Mouse (Mus musculus): Measurements from ENCODE around the gene Stat3. TPM values are rescaled to one million over a fixed set of nuclear protein-coding genes. Genes with fewer than 3 reads are reported as not detected.

The Stat3 gene
- polyA plus RNA-seq, 1 experiment from 2014 or later: 60.0 TPM

GRCm38 (mm10) chr11:100963647-100964046 is 24.3 kb upstream of the Stat3 start:
- Histone ChIP-seq H3K4me2 (no peak overlapping the region), H3K9me3 (replicated peaks) (no peaks in the 10 kb centered on the region), H3K9ac (no peak overlapping the region; the same call in 1 of the 2 replicates), H3K4me3 (no peak overlapping the region), H3K4me1 (replicated peaks) (peaks cover 94% of the 10 kb centered on the region), H3K27me3 (replicated peaks) (0 out of 2 replicates have a peak, but pooled peaks cover 1% of the 10 kb centered on the region), H3K27ac (ENCODE audit: poor library complexity, severe bottlenecking) (peak overlapping the region; percentile 84; the same call in 1 of the 2 replicates), H3K36me3 (peaks cover 45% of the 10 kb centered on the region)
- no peak for ATAC-seq (ENCODE audit: insufficient number of reproducible peaks, low FRiP score)
- WGBS: 76% methylated on average over 9 of the region's 9 CpGs

- Histone ChIP-seq H3K4me3 (no peak overlapping the region), H3K27me3 (replicated peaks) (0 out of 2 replicates have a peak, but pooled peaks cover 3% of the 10 kb centered on the region), H3K36me3 (peaks cover 57% of the 10 kb centered on the region), H3K4me2 (peak overlapping the region; percentile 23; the same call in 1 of the 2 replicates), H3K27ac (ENCODE audit: poor library complexity, severe bottlenecking) (peak overlapping the region; percentile 84), H3K9me3 (replicated peaks) (no peaks in the 10 kb centered on the region), H3K4me1 (replicated peaks) (peaks cover 92% of the 10 kb centered on the region), H3K9ac (peak overlapping the region; percentile 37)
- peak; percentile 31; the same call in 1 of the 2 replicates for ATAC-seq (ENCODE audit: insufficient number of reproducible peaks, low FRiP score)
- 43% methylated on average over 9 of the region's 9 CpGs for WGBS
Measured at GRCm38 (mm10) chr11:100962371-100962911, 23.1 kb upstream of the Stat3 start.

GRCm38 (mm10) chr11:100960540-100960939 is 21.2 kb upstream of the Stat3 start:
- H3K4me3 ChIP-seq: no peak overlapping the region
- 16% methylated on average over 6 of the region's 6 CpGs for WGBS
- H3K4me2 ChIP-seq: peak overlapping the region; percentile 4; the same call in 1 of the 2 replicates
- no peaks in the 10 kb centered on the region for H3K9me3 ChIP-seq (replicated peaks)
- peak overlapping the region; percentile 55 for H3K27ac ChIP-seq (ENCODE audit: poor library complexity, severe bottlenecking)
- H3K27me3 ChIP-seq (replicated peaks): 0 out of 2 replicates have a peak, but pooled peaks cover 3% of the 10 kb centered on the region
- ATAC-seq (ENCODE audit: insufficient number of reproducible peaks, low FRiP score): peak; percentile 49; the same call in 1 of the 2 replicates
- 0 out of 2 replicates have a peak overlapping the region, but pooled peaks have one; percentile 21 for H3K9ac ChIP-seq
- H3K36me3 ChIP-seq: peaks cover 63% of the 10 kb centered on the region
- peaks cover 79% of the 10 kb centered on the region for H3K4me1 ChIP-seq (replicated peaks)

- peak overlapping the region; percentile 42 for H3K4me2 ChIP-seq
- H3K27me3 ChIP-seq (replicated peaks): 0 out of 2 replicates have a peak, but pooled peaks cover 3% of the 10 kb centered on the region
- peak overlapping the region; percentile 55 for H3K27ac ChIP-seq (ENCODE audit: poor library complexity, severe bottlenecking)
- no peaks in the 10 kb centered on the region for H3K9me3 ChIP-seq (replicated peaks)
- H3K36me3 ChIP-seq: peaks cover 60% of the 10 kb centered on the region
- no peak overlapping the region for H3K9ac ChIP-seq
- no peak for ATAC-seq (ENCODE audit: insufficient number of reproducible peaks, low FRiP score)
- H3K4me3 ChIP-seq: no peak overlapping the region
- peaks cover 72% of the 10 kb centered on the region for H3K4me1 ChIP-seq (replicated peaks)
- 31% methylated on average over 3 of the region's 3 CpGs for WGBS
Measured at GRCm38 (mm10) chr11:100959826-100960225, 20.5 kb upstream of the Stat3 start.

GRCm38 (mm10) chr11:100959464-100959810 is 20.1 kb upstream of the Stat3 start:
- no peaks in the 10 kb centered on the region for H3K9me3 ChIP-seq (replicated peaks)
- no peak overlapping the region for H3K4me3 ChIP-seq
- peak overlapping the region; percentile 55; the same call in 1 of the 2 replicates for H3K27ac ChIP-seq (ENCODE audit: poor library complexity, severe bottlenecking)
- H3K27me3 ChIP-seq (replicated peaks): 0 out of 2 replicates have a peak, but pooled peaks cover 3% of the 10 kb centered on the region
- H3K36me3 ChIP-seq: peaks cover 56% of the 10 kb centered on the region
- H3K4me2 ChIP-seq: peak overlapping the region; percentile 42
- peaks cover 68% of the 10 kb centered on the region for H3K4me1 ChIP-seq (replicated peaks)
- no peak for ATAC-seq (ENCODE audit: insufficient number of reproducible peaks, low FRiP score)
- WGBS: 9% methylated on average over 14 of the region's 14 CpGs
- peak overlapping the region; percentile 44; the same call in 1 of the 2 replicates for H3K9ac ChIP-seq

- Histone ChIP-seq H3K27ac (ENCODE audit: poor library complexity, severe bottlenecking) (no peak overlapping the region), H3K9ac (peak overlapping the region; percentile 44; the same call in 1 of the 2 replicates), H3K4me3 (no peak overlapping the region), H3K27me3 (replicated peaks) (0 out of 2 replicates have a peak, but pooled peaks cover 3% of the 10 kb centered on the region), H3K4me2 (peak overlapping the region; percentile 42), H3K36me3 (peaks cover 52% of the 10 kb centered on the region), H3K4me1 (replicated peaks) (peaks cover 62% of the 10 kb centered on the region), H3K9me3 (replicated peaks) (no peaks in the 10 kb centered on the region)
- WGBS: 31% methylated on average over 76 of the region's 76 CpGs
- ATAC-seq (ENCODE audit: insufficient number of reproducible peaks, low FRiP score): no peak
Measured at GRCm38 (mm10) chr11:100958613-100959463, 19.5 kb upstream of the Stat3 start.

- Histone ChIP-seq H3K27ac (ENCODE audit: poor library complexity, severe bottlenecking) (no peak overlapping the region), H3K4me1 (replicated peaks) (peaks cover 53% of the 10 kb centered on the region), H3K9me3 (replicated peaks) (no peaks in the 10 kb centered on the region), H3K4me3 (no peak overlapping the region), H3K36me3 (peaks cover 50% of the 10 kb centered on the region), H3K4me2 (no peak overlapping the region), H3K27me3 (replicated peaks) (0 out of 2 replicates have a peak, but pooled peaks cover 3% of the 10 kb centered on the region), H3K9ac (peak overlapping the region; percentile 31; the same call in 1 of the 2 replicates)
- no peak for ATAC-seq (ENCODE audit: insufficient number of reproducible peaks, low FRiP score)
- 50% methylated on average over 6 of the region's 6 CpGs for WGBS
Measured at GRCm38 (mm10) chr11:100957915-100958469, 18.7 kb upstream of the Stat3 start.

GRCm38 (mm10) chr11:100957244-100957643 is 17.9 kb upstream of the Stat3 start:
- Histone ChIP-seq H3K27me3 (replicated peaks) (0 out of 2 replicates have a peak, but pooled peaks cover 3% of the 10 kb centered on the region), H3K4me1 (replicated peaks) (peaks cover 53% of the 10 kb centered on the region), H3K4me2 (no peak overlapping the region), H3K4me3 (no peak overlapping the region), H3K36me3 (peaks cover 43% of the 10 kb centered on the region), H3K27ac (ENCODE audit: poor library complexity, severe bottlenecking) (no peak overlapping the region), H3K9ac (no peak overlapping the region), H3K9me3 (replicated peaks) (no peaks in the 10 kb centered on the region)
- ATAC-seq (ENCODE audit: insufficient number of reproducible peaks, low FRiP score): no peak
- WGBS: 7% methylated on average over 5 of the region's 5 CpGs

GRCm38 (mm10) chr11:100949540-100949939 is 10.2 kb upstream of the Stat3 start:
- 100% methylated on average over 1 of the region's 1 CpGs for WGBS
- Histone ChIP-seq H3K4me1 (replicated peaks) (peaks cover 29% of the 10 kb centered on the region), H3K27ac (ENCODE audit: poor library complexity, severe bottlenecking) (no peak overlapping the region), H3K27me3 (replicated peaks) (no peaks in the 10 kb centered on the region), H3K36me3 (0 out of 2 replicates have a peak, but pooled peaks cover 3% of the 10 kb centered on the region), H3K4me2 (no peak overlapping the region), H3K4me3 (no peak overlapping the region), H3K9ac (no peak overlapping the region), H3K9me3 (replicated peaks) (no peaks in the 10 kb centered on the region)
- ATAC-seq (ENCODE audit: insufficient number of reproducible peaks, low FRiP score): no peak

GRCm38 (mm10) chr11:100948317-100948716 is 9.0 kb upstream of the Stat3 start:
- H3K4me3 ChIP-seq: no peak overlapping the region
- no peak overlapping the region for H3K4me2 ChIP-seq
- no peak overlapping the region for H3K27ac ChIP-seq (ENCODE audit: poor library complexity, severe bottlenecking)
- H3K36me3 ChIP-seq: no peaks in the 10 kb centered on the region
- peaks cover 29% of the 10 kb centered on the region for H3K4me1 ChIP-seq (replicated peaks)
- no peak overlapping the region for H3K9ac ChIP-seq
- ATAC-seq (ENCODE audit: insufficient number of reproducible peaks, low FRiP score): no peak
- H3K27me3 ChIP-seq (replicated peaks): no peaks in the 10 kb centered on the region
- H3K9me3 ChIP-seq (replicated peaks): no peaks in the 10 kb centered on the region
- 29% methylated on average over 4 of the region's 4 CpGs for WGBS

- Histone ChIP-seq H3K4me2 (no peak overlapping the region), H3K27ac (ENCODE audit: poor library complexity, severe bottlenecking) (peak overlapping the region; percentile 25; the same call in 1 of the 2 replicates), H3K4me1 (replicated peaks) (peaks cover 25% of the 10 kb centered on the region), H3K36me3 (no peaks in the 10 kb centered on the region), H3K9ac (no peak overlapping the region), H3K9me3 (replicated peaks) (no peaks in the 10 kb centered on the region), H3K4me3 (no peak overlapping the region), H3K27me3 (replicated peaks) (no peaks in the 10 kb centered on the region)
- no peak for ATAC-seq (ENCODE audit: insufficient number of reproducible peaks, low FRiP score)
Measured at GRCm38 (mm10) chr11:100947548-100947947, 8.2 kb upstream of the Stat3 start.

Data from heart, embryonic 12.5 days (tissue).